Mouse (Mus musculus): ENCODE data around the gene Uox. TPM values are rescaled to one million over a fixed set of nuclear protein-coding genes. Genes with fewer than 3 reads are reported as not detected.

The Uox gene
- polyA plus RNA-seq, 1 experiment from 2014 or later: not detected

DNA sequence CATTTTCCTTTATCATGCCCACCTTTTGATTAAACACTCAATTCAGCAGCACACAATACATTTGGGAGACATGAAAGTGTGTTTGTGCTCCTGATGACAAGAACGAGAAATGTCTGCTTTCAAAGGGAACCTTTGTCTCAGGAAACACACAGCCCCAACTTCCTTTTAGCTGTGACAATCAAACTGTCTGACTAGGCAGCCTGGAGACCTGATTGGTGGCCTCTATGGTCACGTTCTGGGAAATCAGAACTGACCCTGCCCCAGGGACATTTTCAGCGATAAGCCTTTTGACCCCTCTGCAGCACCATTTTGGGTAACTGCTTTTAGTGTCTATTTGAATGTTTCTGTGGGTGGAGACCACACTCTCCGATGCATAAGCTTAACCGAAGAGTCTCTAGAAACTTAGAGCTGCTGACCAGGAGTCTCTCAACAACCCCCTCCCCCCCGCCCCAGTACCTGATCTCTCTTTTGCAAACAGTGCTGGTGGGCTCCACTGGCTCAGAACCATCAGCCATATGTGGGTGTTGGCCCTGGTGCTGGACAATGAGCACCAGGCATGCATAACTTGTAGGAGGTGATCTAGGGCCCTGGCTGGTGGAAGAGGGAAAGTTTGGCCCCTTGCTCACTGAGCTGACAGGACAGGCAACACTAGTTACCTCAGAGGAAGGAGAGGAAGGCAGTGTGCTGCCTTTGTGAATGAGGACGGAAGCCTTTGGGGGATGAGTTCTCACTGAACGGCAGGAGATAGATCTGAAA, 58.2 kb downstream of the Uox start:
- Histone ChIP-seq H3K27me3 (ENCODE audit: control insufficient read depth, insufficient read depth, low read length) (no peaks in the 10 kb centered on the region), H3K4me2 (replicated peaks) (no peak overlapping the region), H3K9ac (no peak overlapping the region), H3K27ac (no peak overlapping the region), H3K9me3 (ENCODE audit: control insufficient read depth, low read length) (no peaks in the 10 kb centered on the region), H3K4me1 (replicated peaks; ENCODE audit: control insufficient read depth, insufficient read depth, low read length) (no peaks in the 10 kb centered on the region), H3K36me3 (replicated peaks; ENCODE audit: control insufficient read depth, insufficient read depth) (no peaks in the 10 kb centered on the region), H3K4me3 (replicated peaks; ENCODE audit: low read length) (no peak overlapping the region)
- ATAC-seq (ENCODE audit: low FRiP score): no peak
- DNase-seq (ENCODE audit: low spot score): no peak
- WGBS: 60% methylated on average over 8 of the region's 8 CpGs

GRCm38 (mm10) chr3:146632506-146632905, 62.3 kb downstream of the Uox start:
- Histone ChIP-seq H3K27me3 (ENCODE audit: control insufficient read depth, insufficient read depth, low read length) (no peaks in the 10 kb centered on the region), H3K9ac (no peak overlapping the region), H3K4me2 (replicated peaks) (no peak overlapping the region), H3K9me3 (ENCODE audit: control insufficient read depth, low read length) (no peaks in the 10 kb centered on the region), H3K36me3 (replicated peaks; ENCODE audit: control insufficient read depth, insufficient read depth) (no peaks in the 10 kb centered on the region), H3K27ac (no peak overlapping the region), H3K4me1 (replicated peaks; ENCODE audit: control insufficient read depth, insufficient read depth, low read length) (no peaks in the 10 kb centered on the region), H3K4me3 (replicated peaks; ENCODE audit: low read length) (no peak overlapping the region)
- ATAC-seq (ENCODE audit: low FRiP score): no peak
- no peak for DNase-seq (ENCODE audit: low spot score)
- 92% methylated on average over 5 of the region's 5 CpGs for WGBS

DNA sequence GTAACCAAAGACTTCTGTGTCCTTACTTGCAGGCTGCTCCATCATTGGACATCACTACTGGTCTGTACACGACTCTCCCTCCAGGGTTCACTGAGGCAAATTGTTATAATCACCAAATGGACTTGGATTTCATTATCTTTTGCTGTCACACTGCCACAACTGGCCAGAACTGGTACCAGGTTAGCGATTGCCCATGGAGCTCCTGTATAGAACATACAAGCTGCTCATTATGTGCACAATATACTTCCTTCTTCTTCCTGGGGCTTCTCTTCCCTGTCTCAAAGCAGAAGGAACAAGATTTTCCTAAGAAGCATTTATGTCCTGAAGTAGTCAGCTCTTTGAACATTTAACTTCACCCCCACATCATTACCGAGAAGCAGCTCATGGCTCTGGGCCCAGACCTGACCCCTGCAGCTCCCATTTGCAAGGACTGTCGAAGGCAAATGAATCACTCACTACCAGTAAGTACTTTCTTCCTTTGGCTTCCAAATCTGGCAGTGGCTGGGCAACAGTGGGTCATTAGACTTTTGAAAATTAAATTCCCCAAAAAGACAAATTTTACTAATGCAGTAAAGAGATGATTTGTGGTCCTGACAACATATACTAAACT, 71.7 kb downstream of the Uox start:
- Histone ChIP-seq H3K9me3 (ENCODE audit: control insufficient read depth, low read length) (no peaks in the 10 kb centered on the region), H3K9ac (no peak overlapping the region), H3K27ac (no peak overlapping the region), H3K4me1 (replicated peaks; ENCODE audit: control insufficient read depth, insufficient read depth, low read length) (no peaks in the 10 kb centered on the region), H3K4me3 (replicated peaks; ENCODE audit: low read length) (no peak overlapping the region), H3K4me2 (replicated peaks) (no peak overlapping the region), H3K27me3 (ENCODE audit: control insufficient read depth, insufficient read depth, low read length) (no peaks in the 10 kb centered on the region), H3K36me3 (replicated peaks; ENCODE audit: control insufficient read depth, insufficient read depth) (no peaks in the 10 kb centered on the region)
- 44% methylated on average over 4 of the region's 4 CpGs for WGBS
- DNase-seq (ENCODE audit: low spot score): no peak
- ATAC-seq (ENCODE audit: low FRiP score): no peak; the same call in 1 of the 2 replicates

GRCm38 (mm10) chr3:146649311-146649894, 79.2 kb downstream of the Uox start:
- H3K4me3 ChIP-seq (replicated peaks; ENCODE audit: low read length): no peak overlapping the region
- H3K9ac ChIP-seq: no peak overlapping the region
- no peak for DNase-seq (ENCODE audit: low spot score)
- H3K27me3 ChIP-seq (ENCODE audit: control insufficient read depth, insufficient read depth, low read length): no peaks in the 10 kb centered on the region
- H3K36me3 ChIP-seq (replicated peaks; ENCODE audit: control insufficient read depth, insufficient read depth): no peaks in the 10 kb centered on the region
- H3K4me2 ChIP-seq (replicated peaks): no peak overlapping the region
- no peak for ATAC-seq (ENCODE audit: low FRiP score)
- WGBS: 82% methylated on average over 10 of the region's 10 CpGs
- H3K4me1 ChIP-seq (replicated peaks; ENCODE audit: control insufficient read depth, insufficient read depth, low read length): no peaks in the 10 kb centered on the region
- no peak overlapping the region for H3K27ac ChIP-seq
- no peaks in the 10 kb centered on the region for H3K9me3 ChIP-seq (ENCODE audit: control insufficient read depth, low read length)

- Histone ChIP-seq H3K27ac (no peak overlapping the region), H3K4me3 (replicated peaks; ENCODE audit: low read length) (no peak overlapping the region), H3K4me2 (replicated peaks) (no peak overlapping the region), H3K36me3 (replicated peaks; ENCODE audit: control insufficient read depth, insufficient read depth) (no peaks in the 10 kb centered on the region), H3K9ac (no peak overlapping the region), H3K9me3 (ENCODE audit: control insufficient read depth, low read length) (no peaks in the 10 kb centered on the region), H3K4me1 (replicated peaks; ENCODE audit: control insufficient read depth, insufficient read depth, low read length) (no peaks in the 10 kb centered on the region), H3K27me3 (ENCODE audit: control insufficient read depth, insufficient read depth, low read length) (no peaks in the 10 kb centered on the region)
- WGBS: 91% methylated on average over 10 of the region's 10 CpGs
- no peak for DNase-seq (ENCODE audit: low spot score)
- ATAC-seq (ENCODE audit: low FRiP score): no peak
Measured at GRCm38 (mm10) chr3:146650716-146651115, 80.5 kb downstream of the Uox start.

GRCm38 (mm10) chr3:146651217-146651616, 81.0 kb downstream of the Uox start, which contains the start of gene 4930503B20Rik:
TSS of gene 4930503B20Rik (minus strand) at chr3:146651317.
- no peak for DNase-seq (ENCODE audit: low spot score)
- Histone ChIP-seq H3K4me2 (replicated peaks) (no peak within 1 kb of the TSS), H3K4me1 (replicated peaks; ENCODE audit: control insufficient read depth, insufficient read depth, low read length) (no peaks in the 10 kb centered on the region), H3K27ac (no peak within 1 kb of the TSS), H3K27me3 (ENCODE audit: control insufficient read depth, insufficient read depth, low read length) (no peaks in the 10 kb centered on the region), H3K36me3 (replicated peaks; ENCODE audit: control insufficient read depth, insufficient read depth) (no peaks in the 10 kb centered on the region), H3K9me3 (ENCODE audit: control insufficient read depth, low read length) (no peaks in the 10 kb centered on the region), H3K9ac (no peak within 1 kb of the TSS), H3K4me3 (replicated peaks; ENCODE audit: low read length) (no peak within 1 kb of the TSS)
- WGBS: 87% methylated on average over 3 of the region's 3 CpGs
- ATAC-seq (ENCODE audit: low FRiP score): no peak

GRCm38 (mm10) chr3:146652431-146652830, 82.2 kb downstream of the Uox start:
- Histone ChIP-seq H3K27ac (no peak overlapping the region), H3K4me1 (replicated peaks; ENCODE audit: control insufficient read depth, insufficient read depth, low read length) (no peaks in the 10 kb centered on the region), H3K4me3 (replicated peaks; ENCODE audit: low read length) (no peak overlapping the region), H3K36me3 (replicated peaks; ENCODE audit: control insufficient read depth, insufficient read depth) (no peaks in the 10 kb centered on the region), H3K9me3 (ENCODE audit: control insufficient read depth, low read length) (no peaks in the 10 kb centered on the region), H3K9ac (no peak overlapping the region), H3K27me3 (ENCODE audit: control insufficient read depth, insufficient read depth, low read length) (no peaks in the 10 kb centered on the region), H3K4me2 (replicated peaks) (no peak overlapping the region)
- no peak for DNase-seq (ENCODE audit: low spot score)
- 92% methylated on average over 5 of the region's 5 CpGs for WGBS
- ATAC-seq (ENCODE audit: low FRiP score): no peak

DNA sequence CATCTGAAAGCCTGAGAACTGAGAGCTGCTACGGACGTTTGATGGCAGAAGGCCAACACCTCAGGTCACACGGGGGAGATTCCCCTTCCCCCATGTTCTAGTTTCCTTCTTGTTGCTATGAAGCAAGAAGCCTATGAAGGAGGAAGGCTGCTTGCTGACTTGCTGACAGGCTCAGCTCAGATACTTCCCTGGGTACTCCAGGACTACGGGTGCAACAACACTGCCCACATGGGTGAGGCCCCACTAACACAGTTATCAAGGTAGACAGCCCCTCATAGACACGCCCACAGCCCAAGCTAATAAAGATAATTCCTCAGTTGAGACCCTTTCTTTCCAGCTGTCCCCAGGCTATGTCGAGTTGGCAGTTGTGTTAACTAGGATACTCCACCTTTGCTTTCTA, 83.5 kb downstream of the Uox start:
- Histone ChIP-seq H3K27me3 (ENCODE audit: control insufficient read depth, insufficient read depth, low read length) (no peaks in the 10 kb centered on the region), H3K4me3 (replicated peaks; ENCODE audit: low read length) (no peak overlapping the region), H3K36me3 (replicated peaks; ENCODE audit: control insufficient read depth, insufficient read depth) (no peaks in the 10 kb centered on the region), H3K9ac (no peak overlapping the region), H3K4me1 (replicated peaks; ENCODE audit: control insufficient read depth, insufficient read depth, low read length) (no peaks in the 10 kb centered on the region), H3K27ac (no peak overlapping the region), H3K4me2 (replicated peaks) (no peak overlapping the region), H3K9me3 (ENCODE audit: control insufficient read depth, low read length) (no peaks in the 10 kb centered on the region)
- ATAC-seq (ENCODE audit: low FRiP score) (no peak), DNase-seq (ENCODE audit: low spot score) (no peak)
- 71% methylated on average over 6 of the region's 6 CpGs for WGBS

DNA sequence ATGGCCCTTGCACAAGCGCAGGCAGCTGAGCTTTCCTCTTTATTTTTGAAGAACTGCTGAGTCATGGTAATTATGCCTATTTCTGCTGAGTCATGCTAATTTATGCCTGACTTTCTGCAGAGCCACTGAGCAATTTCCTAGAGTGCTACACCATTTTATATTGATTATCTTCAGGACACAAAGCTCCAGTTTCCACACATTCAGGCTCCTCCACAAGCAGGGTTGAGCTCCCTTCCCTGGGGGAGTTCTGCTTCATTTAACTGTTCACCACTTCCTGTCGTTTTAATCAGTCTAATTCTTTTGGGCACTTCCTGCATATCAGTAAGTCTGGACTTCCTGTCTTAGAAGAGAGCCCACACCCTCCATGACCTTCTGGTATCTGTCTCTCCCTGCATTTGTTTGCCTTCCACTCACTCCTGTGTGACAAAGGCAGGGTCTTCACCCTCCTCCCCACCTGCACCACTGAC, 84.9 kb downstream of the Uox start:
- Histone ChIP-seq H3K9ac (no peak overlapping the region), H3K9me3 (ENCODE audit: control insufficient read depth, low read length) (no peaks in the 10 kb centered on the region), H3K27ac (no peak overlapping the region), H3K4me3 (replicated peaks; ENCODE audit: low read length) (no peak overlapping the region), H3K27me3 (ENCODE audit: control insufficient read depth, insufficient read depth, low read length) (no peaks in the 10 kb centered on the region), H3K36me3 (replicated peaks; ENCODE audit: control insufficient read depth, insufficient read depth) (no peaks in the 10 kb centered on the region), H3K4me1 (replicated peaks; ENCODE audit: control insufficient read depth, insufficient read depth, low read length) (no peaks in the 10 kb centered on the region), H3K4me2 (replicated peaks) (no peak overlapping the region)
- DNase-seq (ENCODE audit: low spot score): no peak
- no peak for ATAC-seq (ENCODE audit: low FRiP score)
- 68% methylated on average over 2 of the region's 2 CpGs for WGBS

All from hindbrain, embryonic 14.5 days (tissue).